Mouse (Mus musculus) left cerebral cortex, adult 18-20 months (tissue): ENCODE results near the gene Zmiz1. TPM values are rescaled to one million over a fixed set of nuclear protein-coding genes. Genes with fewer than 3 reads are reported as not detected.

Source experiments
- DNase-seq, 2 experiments: peaks; one replicate each; pipeline ENCODE4 v3.0.0; 2021 to 2022; ENCODE audit warnings: low spot score in 2 of 2, mixed read lengths in 1 of 2
- total RNA-seq, 2 experiments: library from RNA; stranded (reverse); gene quantifications; 2 replicates each; pipeline ENCODE4 v1.2.3; 2021

Gene Zmiz1
- total RNA-seq, 2 experiments from 2014 or later = 89.2 to 100 TPM

GRCm38 (mm10) chr14:25454066-25454760 lies 4.8 kb upstream of the Zmiz1 start:
- no peak for DNase-seq

GRCm38 (mm10) chr14:25456666-25457433 lies 2.1 kb upstream of the Zmiz1 start:
- DNase-seq = no peak

- peak; percentile 94 to 96 for DNase-seq
These were observed 1.5 kb upstream of the Zmiz1 start for GRCm38 (mm10) chr14:25457434-25457957.

- DNase-seq = peak; percentile 50 to 62
These were observed 622 bp upstream of the Zmiz1 start for GRCm38 (mm10) chr14:25458111-25459015.

GRCm38 (mm10) chr14:25459394-25459997 lies 511 bp downstream of the Zmiz1 start:
- peak; percentile 57 to 72 for DNase-seq

- DNase-seq = no peak
These were observed 1.2 kb downstream of the Zmiz1 start for GRCm38 (mm10) chr14:25459998-25460800.

- peak; percentile 34 to 50 for DNase-seq
These were observed 2.1 kb downstream of the Zmiz1 start for GRCm38 (mm10) chr14:25460801-25461675.

GRCm38 (mm10) chr14:25461676-25462385 lies 2.8 kb downstream of the Zmiz1 start:
- no peak for DNase-seq

GRCm38 (mm10) chr14:25462975-25463374 lies 4.0 kb downstream of the Zmiz1 start:
- DNase-seq = no peak

GRCm38 (mm10) chr14:25463919-25464318 lies 4.9 kb downstream of the Zmiz1 start:
- no peak for DNase-seq

- no peak for DNase-seq
These were observed 5.8 kb downstream of the Zmiz1 start for GRCm38 (mm10) chr14:25464611-25465307.

- DNase-seq = no peak
These were observed 7.4 kb downstream of the Zmiz1 start for GRCm38 (mm10) chr14:25466361-25466760.

GRCm38 (mm10) chr14:25467911-25468668 lies 9.1 kb downstream of the Zmiz1 start:
- no peak for DNase-seq

- DNase-seq = no peak
These were observed 10.0 kb downstream of the Zmiz1 start for GRCm38 (mm10) chr14:25468891-25469529.

GRCm38 (mm10) chr14:25470224-25470805 lies 11.3 kb downstream of the Zmiz1 start:
- no peak for DNase-seq

GRCm38 (mm10) chr14:25471035-25471434 lies 12.1 kb downstream of the Zmiz1 start:
- no peak for DNase-seq
